Mouse (Mus musculus): ENCODE measurements around the gene Exd2. TPM values are rescaled to one million over a fixed set of nuclear protein-coding genes. Genes with fewer than 3 reads are reported as not detected.
"Not testable (repeated sequence)": the region's sequence is repeated elsewhere in the genome, so short reads cannot be mapped to it uniquely, and the experiment has no call there.

Gene Exd2
- polyA plus RNA-seq, 1 experiment, result 24.2 TPM

GRCm38 (mm10) chr12:80436336-80436976, 26.4 kb upstream of the Exd2 start, which contains the start of gene Dcaf5:
Gene Dcaf5, minus strand, starts transcription at chr12:80436601.
- Histone ChIP-seq H3K36me3 (ENCODE audit: control insufficient read depth, insufficient read depth, low read length) (no peaks in the 10 kb centered on the region), H3K4me1 (ENCODE audit: control insufficient read depth, insufficient read depth, low read length) (peaks cover 3% of the 10 kb centered on the region), H3K27me3 (ENCODE audit: control insufficient read depth, insufficient read depth, low read length) (no peaks in the 10 kb centered on the region), H3K4me3 (ENCODE audit: control insufficient read depth, low read depth, low read length) (peak within 1 kb of the TSS; percentile 100), H3K27ac (ENCODE audit: control insufficient read depth, insufficient read depth, low read depth, low read length) (peak within 1 kb of the TSS; percentile 99)
- TF ChIP-seq POLR2A (IDR thresholded peaks at IDR 0.05; ENCODE audit: control insufficient read depth, low read depth, low read length) (peak; percentile 76), CTCF (IDR thresholded peaks at IDR 0.05; ENCODE audit: control insufficient read depth, insufficient read depth, insufficient replicate concordance, low read depth, low read length) (no peak)

GRCm38 (mm10) chr12:80437051-80437675, 25.7 kb upstream of the Exd2 start:
- H3K4me1 ChIP-seq (ENCODE audit: control insufficient read depth, insufficient read depth, low read length), result peaks cover 3% of the 10 kb centered on the region
- H3K36me3 ChIP-seq (ENCODE audit: control insufficient read depth, insufficient read depth, low read length), result no peaks in the 10 kb centered on the region
- H3K27me3 ChIP-seq (ENCODE audit: control insufficient read depth, insufficient read depth, low read length), result no peaks in the 10 kb centered on the region
- H3K4me3 ChIP-seq (ENCODE audit: control insufficient read depth, low read depth, low read length), result peak overlapping the region; percentile 100
- TF ChIP-seq CTCF (IDR thresholded peaks at IDR 0.05; ENCODE audit: control insufficient read depth, insufficient read depth, insufficient replicate concordance, low read depth, low read length) (no peak), POLR2A (IDR thresholded peaks at IDR 0.05; ENCODE audit: control insufficient read depth, low read depth, low read length) (no peak)
- peak overlapping the region; percentile 94 for H3K27ac ChIP-seq (ENCODE audit: control insufficient read depth, insufficient read depth, low read depth, low read length)

DNA sequence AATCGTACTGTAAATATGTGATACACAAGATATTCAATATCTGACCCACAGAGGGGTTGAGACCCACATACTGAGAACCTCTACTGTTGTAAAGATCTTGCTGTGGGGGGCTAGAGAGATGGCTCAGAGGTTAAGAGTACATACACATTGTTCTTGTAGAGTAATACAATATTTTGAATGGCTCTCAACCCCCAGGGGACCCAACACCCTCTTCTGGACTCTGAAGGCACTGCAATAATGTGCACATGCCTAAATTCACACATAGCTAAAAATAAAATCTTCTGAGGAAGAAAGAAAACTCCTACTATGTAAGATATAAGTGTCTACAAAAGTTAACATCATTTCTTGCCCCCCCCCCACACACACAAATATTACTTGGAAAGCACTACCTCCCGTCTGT, 21.9 kb upstream of the Exd2 start:
- Histone ChIP-seq H3K27ac (ENCODE audit: control insufficient read depth, insufficient read depth, low read depth, low read length) (no peak overlapping the region), H3K4me1 (ENCODE audit: control insufficient read depth, insufficient read depth, low read length) (no peaks in the 10 kb centered on the region; the same call in 1 of the 2 replicates), H3K36me3 (ENCODE audit: control insufficient read depth, insufficient read depth, low read length) (no peaks in the 10 kb centered on the region), H3K4me3 (ENCODE audit: control insufficient read depth, low read depth, low read length) (no peak overlapping the region), H3K27me3 (ENCODE audit: control insufficient read depth, insufficient read depth, low read length) (no peaks in the 10 kb centered on the region)
- no peak for TF ChIP-seq CTCF (IDR thresholded peaks at IDR 0.05; ENCODE audit: control insufficient read depth, insufficient read depth, insufficient replicate concordance, low read depth, low read length)
- TF ChIP-seq POLR2A (IDR thresholded peaks at IDR 0.05; ENCODE audit: control insufficient read depth, low read depth, low read length), result no peak

DNA sequence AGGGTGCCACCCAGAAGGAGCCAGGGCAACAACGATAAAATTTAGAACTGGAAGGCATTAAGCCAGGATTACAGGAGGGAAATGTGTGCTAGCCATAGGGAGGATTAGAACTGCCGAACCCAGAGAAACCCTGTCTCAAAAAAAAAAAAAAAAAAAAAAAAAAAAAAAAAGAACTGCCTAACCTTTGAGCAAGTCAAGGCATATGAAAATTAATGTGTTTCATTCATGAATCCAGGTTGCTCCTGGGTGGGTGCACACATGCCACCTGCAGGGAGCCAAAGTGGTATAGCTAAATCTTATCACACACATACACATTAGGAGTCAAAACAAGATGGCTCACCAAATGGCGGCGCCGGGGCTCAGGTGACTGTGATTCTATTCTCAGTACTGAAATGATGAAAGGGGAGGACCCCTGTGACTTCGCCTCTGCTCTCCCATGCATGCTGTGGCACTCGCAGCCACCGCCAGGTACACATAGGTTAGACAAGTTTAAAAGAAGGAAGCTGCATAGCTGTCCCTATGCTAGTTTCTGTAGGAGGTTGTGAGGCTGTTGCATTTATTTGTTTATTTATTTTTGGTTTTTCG, 18.3 kb upstream of the Exd2 start:
- no peak overlapping the region for H3K4me3 ChIP-seq (ENCODE audit: control insufficient read depth, low read depth, low read length)
- TF ChIP-seq POLR2A (IDR thresholded peaks at IDR 0.05; ENCODE audit: control insufficient read depth, low read depth, low read length) (no peak), CTCF (IDR thresholded peaks at IDR 0.05; ENCODE audit: control insufficient read depth, insufficient read depth, insufficient replicate concordance, low read depth, low read length) (no peak)
- no peaks in the 10 kb centered on the region for H3K27me3 ChIP-seq (ENCODE audit: control insufficient read depth, insufficient read depth, low read length)
- H3K4me1 ChIP-seq (ENCODE audit: control insufficient read depth, insufficient read depth, low read length), result no peaks in the 10 kb centered on the region; the same call in 1 of the 2 replicates
- no peak overlapping the region for H3K27ac ChIP-seq (ENCODE audit: control insufficient read depth, insufficient read depth, low read depth, low read length)
- no peaks in the 10 kb centered on the region for H3K36me3 ChIP-seq (ENCODE audit: control insufficient read depth, insufficient read depth, low read length)

- Histone ChIP-seq H3K27me3 (ENCODE audit: control insufficient read depth, insufficient read depth, low read length) (no peaks in the 10 kb centered on the region), H3K4me3 (ENCODE audit: control insufficient read depth, low read depth, low read length) (no peak overlapping the region), H3K27ac (ENCODE audit: control insufficient read depth, insufficient read depth, low read depth, low read length) (no peak overlapping the region), H3K4me1 (ENCODE audit: control insufficient read depth, insufficient read depth, low read length) (no peaks in the 10 kb centered on the region), H3K36me3 (ENCODE audit: control insufficient read depth, insufficient read depth, low read length) (no peaks in the 10 kb centered on the region)
- TF ChIP-seq POLR2A (IDR thresholded peaks at IDR 0.05; ENCODE audit: control insufficient read depth, low read depth, low read length) (no peak), CTCF (IDR thresholded peaks at IDR 0.05; ENCODE audit: control insufficient read depth, insufficient read depth, insufficient replicate concordance, low read depth, low read length) (no peak)
Measured at GRCm38 (mm10) chr12:80453506-80453905, 9.4 kb upstream of the Exd2 start.

DNA sequence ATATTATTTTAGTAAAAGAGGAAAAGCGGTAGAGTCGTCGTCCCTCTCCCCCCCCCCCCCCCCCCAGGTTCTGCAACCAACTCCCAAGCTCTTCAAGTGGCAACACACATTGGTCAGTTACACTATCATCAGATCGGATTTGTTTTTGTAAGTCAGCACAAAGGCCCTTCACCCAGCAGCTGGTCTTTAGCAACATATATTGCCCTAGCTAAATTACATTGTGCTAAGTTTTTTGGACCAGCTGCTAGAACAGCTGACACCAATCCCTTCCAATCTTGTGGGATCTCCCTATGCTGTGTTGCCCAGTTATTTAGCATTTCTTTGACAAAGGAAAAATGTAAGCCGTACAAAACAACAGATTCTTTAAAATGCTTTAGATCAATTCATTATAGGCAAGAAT, 4.9 kb upstream of the Exd2 start:
- TF ChIP-seq CTCF (IDR thresholded peaks at IDR 0.05; ENCODE audit: control insufficient read depth, insufficient read depth, insufficient replicate concordance, low read depth, low read length) (no peak), POLR2A (IDR thresholded peaks at IDR 0.05; ENCODE audit: control insufficient read depth, low read depth, low read length) (no peak)
- H3K36me3 ChIP-seq (ENCODE audit: control insufficient read depth, insufficient read depth, low read length), result no peaks in the 10 kb centered on the region

DNA sequence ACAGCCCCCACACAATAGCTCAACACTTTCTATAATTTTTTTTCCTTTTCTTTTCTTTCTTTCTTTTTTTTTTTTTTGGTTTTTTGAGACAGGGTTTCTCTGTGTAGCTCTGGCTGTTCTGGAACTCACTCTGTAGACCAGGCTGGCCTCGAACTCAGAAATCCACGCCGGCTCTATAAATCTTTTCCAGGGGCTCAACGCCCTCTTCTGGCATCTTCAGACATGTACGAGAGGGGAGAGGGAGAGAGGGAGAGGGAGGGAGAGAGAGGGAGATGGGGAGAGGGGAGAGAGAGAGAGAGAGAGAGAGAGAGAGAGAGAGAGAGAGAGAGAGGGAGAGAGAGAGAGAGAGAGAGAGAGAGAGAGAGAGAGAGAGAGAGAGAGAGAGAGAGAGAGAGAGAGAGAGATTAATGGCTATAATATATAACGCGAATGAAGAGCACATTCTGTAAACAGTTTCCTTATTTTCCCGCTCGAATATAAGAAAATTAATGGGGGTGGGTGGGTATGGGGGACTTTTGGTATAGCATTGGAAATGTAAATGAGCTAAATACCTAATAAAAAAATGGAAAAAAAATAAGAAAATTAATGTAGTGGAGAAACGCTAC, 501 bp upstream of the Exd2 start:
- not testable (repeated sequence) for H3K36me3 ChIP-seq (ENCODE audit: control insufficient read depth, insufficient read depth, low read length); H3K4me1 ChIP-seq (ENCODE audit: control insufficient read depth, insufficient read depth, low read length); H3K27me3 ChIP-seq (ENCODE audit: control insufficient read depth, insufficient read depth, low read length)
- peak overlapping the region; percentile 97 for H3K27ac ChIP-seq (ENCODE audit: control insufficient read depth, insufficient read depth, low read depth, low read length)
- H3K4me3 ChIP-seq (ENCODE audit: control insufficient read depth, low read depth, low read length), result peak overlapping the region; percentile 99

More for the DNA sequence above, 4.9 kb upstream of the Exd2 start:
- H3K27ac ChIP-seq (ENCODE audit: control insufficient read depth, insufficient read depth, low read depth, low read length), result no peak overlapping the region
- H3K4me3 ChIP-seq (ENCODE audit: control insufficient read depth, low read depth, low read length), result no peak overlapping the region
- H3K27me3 ChIP-seq (ENCODE audit: control insufficient read depth, insufficient read depth, low read length), result no peaks in the 10 kb centered on the region
- no peaks in the 10 kb centered on the region for H3K4me1 ChIP-seq (ENCODE audit: control insufficient read depth, insufficient read depth, low read length)

All from testis, adult 2 months (tissue).